Comparison of ENCODE assay signal across 11 mouse cellular contexts in the genomic region with DNA sequence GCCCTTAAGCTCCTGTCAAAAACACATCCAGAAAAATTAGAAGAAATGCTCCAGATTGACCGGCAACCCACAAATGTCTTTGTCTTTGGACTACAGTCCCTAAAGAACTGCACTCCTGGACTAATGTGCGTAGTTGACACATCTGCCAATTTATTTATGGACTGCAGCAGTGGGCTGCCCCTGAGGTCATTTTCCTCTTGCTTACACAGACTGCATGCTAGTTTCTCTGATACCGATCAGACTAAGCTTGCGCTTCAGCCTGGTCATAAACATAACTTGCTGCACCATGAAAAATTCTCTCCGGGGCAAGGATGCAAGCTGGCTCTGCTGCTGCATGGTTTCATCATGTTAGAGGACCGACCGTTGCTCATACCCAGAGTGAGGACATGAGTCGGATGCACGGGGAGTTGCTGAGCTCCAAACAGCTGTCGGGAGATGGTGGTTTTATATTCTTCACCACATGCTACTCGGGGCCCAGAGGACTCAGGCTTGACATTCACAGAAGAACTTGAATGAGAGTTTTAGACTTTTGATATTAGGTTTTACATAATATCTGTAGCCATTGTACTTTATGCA.
DNase-seq lines count a peak whose midpoint lies in the region; ATAC-seq lines count a peak whose summit lies in the region.
"Had no signal": no experiment of that assay in that cellular context is flagged by ENCODE, and none has a peak within 500 bp of the region (broad histone marks: within the 10 kb centered on the region; RNA-seq: fewer than 3 reads in every experiment).

No protein-coding gene starts in this region.

- no peak overlapping the region for H3K27ac ChIP-seq in hindbrain, embryonic 12.5 days
- H3K27ac ChIP-seq: forebrain, embryonic 15.5 days; heart, embryonic 13.5 days had no signal

- intact Hi-C loops in left cerebral cortex, postnatal 14 days (cut with DNase I), result no loop called here

- ATAC-seq in megakaryocyte, adult 5-6 weeks (ENCODE audit: poor library complexity, severe bottlenecking), result no peak
- peak; percentile 68 for ATAC-seq in hindbrain, embryonic 12.5 days (ENCODE audit: low FRiP score)
- ATAC-seq: forebrain, embryonic 15.5 days had no signal

- peak overlapping the region; percentile 64 for H3K4me3 ChIP-seq in megakaryocyte, embryonic 14.5 days (replicated peaks)
- no peak overlapping the region for H3K4me3 ChIP-seq in hindbrain, embryonic 12.5 days
- H3K4me3 ChIP-seq: forebrain, embryonic 15.5 days; heart, embryonic 13.5 days had no signal

- H3K4me2 ChIP-seq in hindbrain, embryonic 12.5 days (replicated peaks), result no peak overlapping the region
- H3K4me2 ChIP-seq: forebrain, embryonic 15.5 days; heart, embryonic 13.5 days had no signal

- H3K36me3 ChIP-seq in megakaryocyte, embryonic 14.5 days (replicated peaks; ENCODE audit: low read length), result no peaks in the 10 kb centered on the region
- H3K36me3 ChIP-seq in hindbrain, embryonic 12.5 days, result no peaks in the 10 kb centered on the region
- H3K36me3 ChIP-seq: forebrain, embryonic 15.5 days; G1E; heart, embryonic 13.5 days had no signal

- H3K9me3 ChIP-seq in megakaryocyte, embryonic 14.5 days, result no peaks in the 10 kb centered on the region
- no peaks in the 10 kb centered on the region for H3K9me3 ChIP-seq in hindbrain, embryonic 12.5 days (replicated peaks)
- H3K9me3 ChIP-seq: forebrain, embryonic 15.5 days; heart, embryonic 13.5 days had no signal

- no peak overlapping the region for H3K9ac ChIP-seq in hindbrain, embryonic 12.5 days
- H3K9ac ChIP-seq: forebrain, embryonic 15.5 days; heart, embryonic 13.5 days had no signal

- H3K27me3 ChIP-seq in megakaryocyte, embryonic 14.5 days (replicated peaks), result peaks cover 10% of the 10 kb centered on the region
- no peaks in the 10 kb centered on the region for H3K27me3 ChIP-seq in hindbrain, embryonic 12.5 days
- H3K27me3 ChIP-seq: forebrain, embryonic 15.5 days; heart, embryonic 13.5 days had no signal

- peak; percentile 68 for DNase-seq in mesoderm, embryonic 11.5 days (ENCODE audit: low read depth, low spot score)
- DNase-seq in left cerebral cortex, postnatal 14 days (ENCODE audit: low spot score in 2 of 2), result no peak
- no peak for DNase-seq in spleen, postnatal 36 days (ENCODE audit: low spot score in 2 of 2)
- DNase-seq in ovary, postnatal 36 days (ENCODE audit: low spot score), result no peak
- DNase-seq: cerebellum, postnatal 25 days had no signal

- H3K4me1 ChIP-seq in megakaryocyte, embryonic 14.5 days, result peaks cover 51% of the 10 kb centered on the region
- peaks cover 13% of the 10 kb centered on the region for H3K4me1 ChIP-seq in hindbrain, embryonic 12.5 days
- H3K4me1 ChIP-seq: heart, embryonic 13.5 days had no signal

- 57% methylated on average over 11 of the region's 11 CpGs for WGBS in hindbrain, embryonic 12.5 days
